Mouse (Mus musculus): ENCODE results near the gene Mgat5. TPM values are rescaled to one million over a fixed set of nuclear protein-coding genes. Genes with fewer than 3 reads are reported as not detected.

Mgat5 gene
- total RNA-seq, 2 experiments from 2014 or later: 0.79 to 1.5 TPM

DNA sequence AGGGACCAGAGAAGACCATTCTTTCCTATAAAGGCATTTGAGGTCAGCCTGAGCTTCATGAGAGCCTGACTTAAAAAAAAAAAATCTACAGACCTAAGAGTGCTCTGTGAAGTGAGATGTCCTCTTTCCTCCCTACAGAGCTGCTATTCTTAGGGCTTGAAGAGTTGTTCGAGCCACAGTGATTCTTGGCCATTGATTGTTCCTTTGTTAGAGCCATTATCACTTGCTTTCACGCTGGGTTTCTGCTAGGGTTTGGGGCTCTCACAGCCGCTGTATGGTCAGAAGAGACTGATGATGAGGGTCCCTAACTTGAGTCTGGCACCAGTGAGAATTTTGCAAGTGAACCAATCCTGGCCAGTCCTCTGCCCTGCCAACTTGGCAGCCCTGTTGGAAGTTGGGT lies 199.8 kb downstream of the Mgat5 start:
- no peak for TF ChIP-seq CTCF (IDR thresholded peaks at IDR 0.05)
- no peak for DNase-seq
- H3K4me3 ChIP-seq: no peak overlapping the region
- intact Hi-C loops (cut with DNase I): loop anchor here (5.0 kb wide), 1 partner anchor 202 kb away; no protein-coding TSS in a partner anchor
- H3K27ac ChIP-seq: no peak overlapping the region

- H3K4me3 ChIP-seq: no peak overlapping the region
- no peak for TF ChIP-seq CTCF (IDR thresholded peaks at IDR 0.05)
- intact Hi-C loops (cut with DNase I): loop anchor here (5.0 kb wide), 1 partner anchor 207 kb away; no protein-coding TSS in a partner anchor
- H3K27ac ChIP-seq: no peak overlapping the region
- no peak for DNase-seq
Observed at GRCm38 (mm10) chr1:127408957-127409423, 204.2 kb downstream of the Mgat5 start.

DNA sequence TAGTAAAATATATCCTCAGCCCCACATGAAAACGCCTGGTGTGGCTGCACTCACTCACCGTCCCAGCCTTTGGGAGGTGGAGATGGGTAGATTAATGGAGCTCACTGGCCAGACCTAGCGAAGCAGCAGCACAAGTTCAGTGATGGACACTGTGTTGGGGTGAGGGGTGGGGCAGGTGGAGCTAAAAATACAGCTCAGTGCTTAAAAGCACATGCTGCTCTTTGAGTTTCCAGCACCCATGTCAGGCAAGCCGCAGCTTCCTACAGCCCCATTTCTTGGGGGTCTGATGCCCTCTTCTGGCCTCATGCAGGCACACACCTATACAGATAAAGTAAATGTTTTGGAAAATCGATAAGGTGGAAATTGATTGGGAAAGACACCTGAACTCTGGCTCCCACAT lies 204.7 kb downstream of the Mgat5 start:
- no peak overlapping the region for H3K4me3 ChIP-seq
- no peak for DNase-seq
- intact Hi-C loops (cut with DNase I): loop anchor here (5.0 kb wide), 1 partner anchor 207 kb away; no protein-coding TSS in a partner anchor
- no peak overlapping the region for H3K27ac ChIP-seq
- TF ChIP-seq CTCF (IDR thresholded peaks at IDR 0.05): peak; percentile 55

DNA sequence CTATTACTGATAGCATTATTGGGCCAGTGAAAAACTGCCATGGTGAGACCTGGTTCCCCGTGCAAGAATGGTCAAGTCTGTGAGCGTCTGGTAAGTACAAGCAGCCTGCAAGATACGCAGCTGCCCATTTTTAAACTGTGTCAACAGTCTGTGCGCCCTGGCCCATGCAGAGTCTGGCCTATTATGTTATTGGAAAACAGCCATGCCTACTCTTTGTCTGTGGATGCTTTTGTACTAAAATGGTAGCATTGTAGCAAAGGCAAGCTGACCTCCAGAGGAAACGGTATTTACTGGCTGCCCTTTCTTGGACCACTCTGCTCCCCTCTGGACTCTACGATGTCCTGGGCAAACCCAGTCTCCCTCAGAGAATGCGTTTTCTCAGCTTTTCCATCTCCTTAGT lies 209.7 kb downstream of the Mgat5 start:
- H3K27ac ChIP-seq: no peak overlapping the region
- no peak overlapping the region for H3K4me3 ChIP-seq
- no peak for TF ChIP-seq CTCF (IDR thresholded peaks at IDR 0.05)
- intact Hi-C loops (cut with DNase I): no loop called here
- no peak for DNase-seq

DNA sequence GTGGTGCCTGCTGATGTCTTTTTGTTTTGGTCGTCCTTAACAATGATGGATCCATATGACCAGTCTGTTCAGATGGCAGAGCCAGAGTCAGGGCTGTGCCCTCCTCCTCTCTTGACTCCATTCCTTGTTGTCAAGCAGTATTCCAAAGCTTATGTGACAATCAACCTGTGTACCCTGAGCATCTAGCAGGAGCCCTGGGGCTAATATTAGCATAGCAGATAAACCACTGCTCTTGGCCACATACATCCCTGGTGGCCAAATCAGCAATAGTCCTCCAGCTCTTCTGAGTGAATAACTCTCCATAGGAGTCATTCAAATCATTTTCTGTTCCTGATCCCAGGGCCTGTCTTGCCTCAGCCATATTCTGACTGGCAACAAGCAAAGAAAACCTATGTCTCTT lies 211.1 kb downstream of the Mgat5 start:
- no peak for TF ChIP-seq CTCF (IDR thresholded peaks at IDR 0.05)
- intact Hi-C loops (cut with DNase I): no loop called here
- Histone ChIP-seq H3K4me3 (no peak overlapping the region), H3K27ac (no peak overlapping the region)
- no peak for DNase-seq

DNA sequence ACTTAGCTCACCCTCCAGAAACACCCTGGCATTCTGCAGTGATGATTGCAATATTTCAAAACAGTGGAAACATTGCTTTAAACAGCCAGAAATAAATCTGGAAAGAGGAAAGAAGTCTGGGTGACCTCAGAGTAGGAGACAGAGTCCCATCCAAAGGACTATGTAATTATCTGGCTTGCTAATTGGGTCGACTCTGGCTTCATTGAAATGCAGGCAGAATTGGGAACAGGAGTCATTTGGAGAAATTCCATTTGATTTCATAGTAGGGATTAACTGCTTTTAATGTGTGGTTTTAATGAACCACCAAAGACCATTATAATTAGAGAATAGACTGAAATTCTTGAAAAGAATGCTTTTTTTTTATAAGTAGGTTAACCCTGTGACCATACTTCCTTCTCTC lies 212.2 kb downstream of the Mgat5 start:
- H3K4me3 ChIP-seq: no peak overlapping the region
- intact Hi-C loops (cut with DNase I): no loop called here

GRCm38 (mm10) chr1:127418916-127419575 lies 214.2 kb downstream of the Mgat5 start:
- no peak overlapping the region for H3K27ac ChIP-seq
- no peak for DNase-seq
- no peak overlapping the region for H3K4me3 ChIP-seq
- no peak for TF ChIP-seq CTCF (IDR thresholded peaks at IDR 0.05)
- intact Hi-C loops (cut with DNase I): no loop called here

More for the DNA sequence above, 212.2 kb downstream of the Mgat5 start:
- DNase-seq: no peak
- TF ChIP-seq CTCF (IDR thresholded peaks at IDR 0.05): no peak
- no peak overlapping the region for H3K27ac ChIP-seq

- TF ChIP-seq CTCF (IDR thresholded peaks at IDR 0.05): no peak
Observed at GRCm38 (mm10) chr1:127419581-127419980, 214.8 kb downstream of the Mgat5 start.

DNA sequence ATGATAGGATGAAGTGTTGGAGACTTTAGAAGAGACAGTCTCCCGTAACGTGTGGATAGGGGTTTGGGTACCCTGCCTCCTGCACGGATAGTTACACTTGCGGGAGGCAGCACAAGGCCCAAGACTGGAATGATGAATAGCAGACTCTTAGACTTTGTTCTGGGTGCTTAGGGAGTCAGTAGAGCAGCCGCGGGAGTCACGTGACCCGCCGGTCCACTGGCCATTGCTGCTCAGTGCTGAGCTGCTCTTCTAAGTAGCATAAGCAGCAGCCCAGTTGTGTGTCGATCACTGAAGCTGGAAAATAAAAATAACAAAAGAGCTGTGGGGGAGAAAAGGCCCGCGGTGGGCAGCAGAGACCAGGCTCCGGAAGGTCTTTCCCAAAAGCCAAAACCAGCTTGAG lies 215.6 kb downstream of the Mgat5 start:
- no peak for DNase-seq
- TF ChIP-seq CTCF (IDR thresholded peaks at IDR 0.05): no peak
- H3K4me3 ChIP-seq: no peak overlapping the region
- intact Hi-C loops (cut with DNase I): no loop called here
- H3K27ac ChIP-seq: no peak overlapping the region

More at GRCm38 (mm10) chr1:127419581-127419980, 214.8 kb downstream of the Mgat5 start:
- intact Hi-C loops (cut with DNase I): no loop called here
- no peak for DNase-seq
- H3K27ac ChIP-seq: no peak overlapping the region
- H3K4me3 ChIP-seq: no peak overlapping the region

DNA sequence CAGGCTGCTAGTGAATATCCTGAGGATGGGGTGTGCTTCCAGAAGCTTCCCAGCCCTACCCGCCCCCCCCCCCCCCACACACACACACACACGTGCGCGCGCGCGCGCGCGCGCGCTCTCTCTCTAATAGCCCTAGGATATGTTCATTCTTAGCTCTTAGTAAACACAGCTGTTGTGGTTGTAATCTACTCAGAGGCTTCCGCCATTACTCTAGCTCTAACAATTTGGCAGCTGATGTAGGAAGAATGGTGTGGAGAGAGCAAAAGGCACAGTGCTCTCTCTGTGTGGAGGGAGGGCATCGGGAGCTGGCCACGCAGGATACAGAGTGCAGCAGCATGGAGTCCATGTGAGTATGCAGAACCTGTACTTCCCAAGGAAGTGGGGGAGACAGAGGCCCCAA lies 216.0 kb downstream of the Mgat5 start:
- Histone ChIP-seq H3K27ac (no peak overlapping the region), H3K4me3 (no peak overlapping the region)
- intact Hi-C loops (cut with DNase I): no loop called here
- no peak for TF ChIP-seq CTCF (IDR thresholded peaks at IDR 0.05)
- no peak for DNase-seq

DNA sequence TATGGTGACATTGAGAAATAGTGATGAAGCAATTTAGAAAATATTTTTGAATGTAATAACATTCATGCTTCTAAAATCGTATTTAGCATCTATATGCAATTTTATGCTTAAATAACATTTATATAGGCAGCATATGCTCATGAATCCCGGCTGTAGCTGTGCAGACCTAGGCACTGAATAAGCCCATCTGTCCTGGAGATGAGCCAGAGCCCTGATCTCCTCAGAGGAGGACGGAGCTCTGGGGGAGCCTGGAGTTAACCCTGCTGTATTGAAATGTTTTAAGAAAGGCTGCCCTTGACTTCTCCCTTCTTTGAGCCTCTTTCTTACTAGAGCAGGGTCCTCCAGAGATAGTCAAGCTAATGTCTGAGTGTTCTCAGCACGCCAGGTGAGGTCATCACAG lies 217.8 kb downstream of the Mgat5 start:
- H3K4me3 ChIP-seq: no peak overlapping the region

DNA sequence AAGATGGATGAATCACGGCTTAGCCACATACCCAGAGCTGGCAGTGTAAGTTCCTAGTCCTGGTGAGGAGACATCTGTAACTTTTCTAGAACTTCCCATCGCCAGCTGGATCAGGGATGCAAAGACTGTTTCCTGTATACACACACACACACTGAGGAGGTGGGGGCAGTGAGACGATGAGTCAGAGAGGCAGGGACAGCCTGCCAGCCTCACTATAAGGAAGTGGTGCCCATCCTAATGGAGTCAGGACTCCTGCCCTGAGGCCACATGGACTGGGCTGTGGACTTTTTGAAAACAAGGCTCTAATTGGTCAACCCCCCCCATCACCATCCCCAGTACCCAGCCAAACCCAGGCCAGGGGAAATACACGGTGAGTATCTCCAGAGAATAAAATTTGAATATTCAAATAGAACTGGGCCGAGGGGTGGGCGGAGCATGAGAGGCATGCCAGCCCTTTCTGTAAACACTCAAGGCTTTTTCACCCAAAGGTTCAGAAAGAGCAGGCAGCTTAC lies 220.3 kb downstream of the Mgat5 start:
- H3K4me3 ChIP-seq: no peak overlapping the region
- no peak for DNase-seq
- no peak for TF ChIP-seq CTCF (IDR thresholded peaks at IDR 0.05)
- no peak overlapping the region for H3K27ac ChIP-seq
- intact Hi-C loops (cut with DNase I): no loop called here

More for the DNA sequence above, 217.8 kb downstream of the Mgat5 start:
- intact Hi-C loops (cut with DNase I): no loop called here
- no peak for DNase-seq
- H3K27ac ChIP-seq: no peak overlapping the region
- TF ChIP-seq CTCF (IDR thresholded peaks at IDR 0.05): no peak

- H3K4me3 ChIP-seq: no peak overlapping the region
- DNase-seq: no peak
- TF ChIP-seq CTCF (IDR thresholded peaks at IDR 0.05): no peak
- intact Hi-C loops (cut with DNase I): no loop called here
- no peak overlapping the region for H3K27ac ChIP-seq
Observed at GRCm38 (mm10) chr1:127430290-127430689, 225.5 kb downstream of the Mgat5 start.

DNA sequence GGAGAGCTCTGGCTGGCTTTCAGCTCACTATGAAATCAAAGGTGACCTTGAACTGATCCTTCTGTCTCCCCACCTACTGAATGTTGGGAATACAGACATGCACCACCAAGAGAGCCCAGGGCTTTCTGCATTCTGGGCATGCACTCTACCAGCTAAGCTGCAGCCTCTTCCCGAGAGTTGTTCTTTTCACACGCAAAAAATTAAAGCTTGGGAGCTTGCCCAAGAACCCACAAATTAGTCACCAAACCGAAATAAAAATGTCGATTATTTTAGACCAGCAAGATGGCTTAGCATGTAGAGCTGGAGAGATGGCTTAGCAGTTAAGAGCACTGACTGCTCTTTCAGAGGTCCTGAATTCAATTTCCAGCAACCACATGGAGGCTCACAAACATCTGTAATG lies 230.0 kb downstream of the Mgat5 start:
- TF ChIP-seq CTCF (IDR thresholded peaks at IDR 0.05): no peak
- Histone ChIP-seq H3K27ac (no peak overlapping the region), H3K4me3 (no peak overlapping the region)
- no peak for DNase-seq
- intact Hi-C loops (cut with DNase I): no loop called here
